Mouse (Mus musculus) forebrain, embryonic 13.5 days (tissue): Measurements from ENCODE around the gene Rbm28. TPM values are rescaled to one million over a fixed set of nuclear protein-coding genes. Genes with fewer than 3 reads are reported as not detected.

Source experiments
- ATAC-seq: fragments of 200-750 bp; cut with Nextera tagmentation; 2 replicates; pipeline ENCODE4 v1.8.0; 2017
- H3K27ac ChIP-seq: fragments of 300-500 bp; sonication (generic); 2 replicates; pipeline ENCODE4 v1.5.1; 2015; ENCODE audit warnings: inconsistent platforms, mild to moderate bottlenecking, moderate library complexity
- H3K27me3 ChIP-seq: fragments of 300-500 bp; sonication (generic); 2 replicates; pipeline ENCODE4 v1.6.1; 2015; ENCODE audit warnings: mild to moderate bottlenecking, inconsistent platforms
- H3K36me3 ChIP-seq: fragments of 300-500 bp; sonication (generic); 2 replicates; pipeline ENCODE4 v1.6.1; 2015; ENCODE audit warnings: mild to moderate bottlenecking, inconsistent platforms; ENCODE audit not compliant: poor library complexity, severe bottlenecking
- H3K4me1 ChIP-seq: fragments of 300-500 bp; sonication (generic); 2 replicates; pipeline ENCODE4 v1.6.1; 2015; ENCODE audit warnings: inconsistent platforms
- H3K4me2 ChIP-seq: fragments of 300-500 bp; sonication (generic); 2 replicates; pipeline ENCODE4 v1.6.1; 2015; ENCODE audit warnings: inconsistent platforms, mild to moderate bottlenecking, moderate library complexity
- H3K4me3 ChIP-seq: fragments of 300-500 bp; sonication (generic); 2 replicates; pipeline ENCODE4 v1.5.1; 2015; ENCODE audit warnings: mild to moderate bottlenecking, inconsistent platforms
- H3K9ac ChIP-seq: fragments of 300-500 bp; sonication (generic); 2 replicates; pipeline ENCODE4 v1.6.1; 2015; ENCODE audit warnings: mild to moderate bottlenecking, inconsistent platforms
- H3K9me3 ChIP-seq: fragments of 300-500 bp; sonication (generic); replicated peaks from 2 replicates; pipeline ENCODE4 v1.6.1; 2016; ENCODE audit warnings: inconsistent platforms
- WGBS: fragments of 180-500 bp; shearing (Covaris S2); methylation state at CpG from one replicate; pipeline ENCODE4 v1.1.7; 2015; 5-methylcytosine and 5-hydroxymethylcytosine counted together
- microRNA-seq: library from miRNA; unstranded; fragments of <30 nt; microRNA quantifications from one replicate; pipeline ENCODE4, GENCODE M21; 2016
- polyA plus RNA-seq: library from polyadenylated mRNA; unstranded; fragments of >200 nt; fragmentation: Nextera tagmentation; extraction: Ambion mirVana; gene quantifications from 2 replicates; pipeline ENCODE4 v1.2.1, GENCODE M21; 2015

The Rbm28 gene
- polyA plus RNA-seq, 1 experiment from 2014 or later, result 46.9 TPM

DNA sequence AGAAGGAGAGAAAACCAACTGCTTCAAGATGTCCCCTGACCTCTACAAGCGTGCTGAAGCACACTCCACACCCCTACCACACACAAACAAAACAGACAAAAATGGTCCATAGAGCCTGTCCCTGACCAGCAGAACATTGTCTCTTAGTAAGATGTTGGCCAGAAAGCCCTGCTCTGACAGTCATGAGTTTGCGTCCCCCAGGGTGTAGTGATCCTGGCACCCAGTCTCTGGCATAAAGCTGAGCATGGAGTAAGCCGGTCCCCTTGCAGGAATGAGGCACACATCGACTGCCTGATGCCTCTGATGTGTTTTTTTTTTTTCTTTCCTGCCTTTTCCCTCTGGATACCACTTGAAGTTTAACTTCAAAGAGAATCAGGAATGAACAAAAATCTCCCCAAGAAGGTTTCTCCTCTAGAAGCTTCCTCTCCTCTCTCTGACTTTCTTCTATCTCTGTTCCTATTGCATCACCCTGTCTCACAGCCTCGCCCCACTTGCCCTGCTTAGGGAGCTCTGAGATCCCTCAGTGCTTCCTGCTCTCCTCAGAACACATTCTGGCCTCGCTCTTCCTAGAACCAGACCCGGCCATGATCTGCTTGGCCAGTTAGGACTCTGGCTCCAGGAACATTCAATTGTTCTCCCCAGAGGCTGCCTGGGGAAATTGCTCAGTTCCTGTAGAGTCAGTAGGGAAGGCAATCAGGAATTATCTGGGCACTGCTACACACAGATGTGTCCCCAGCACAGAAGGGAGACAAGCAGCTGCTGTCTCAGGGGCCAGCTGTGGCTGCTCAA is 76.7 kb downstream of the Rbm28 start:
- H3K4me1 ChIP-seq, result no peaks in the 10 kb centered on the region
- WGBS, result 76% methylated on average over 7 of the region's 7 CpGs
- H3K9ac ChIP-seq, result no peak overlapping the region
- peaks cover 4% of the 10 kb centered on the region; the same call in 1 of the 2 replicates for H3K9me3 ChIP-seq
- no peak overlapping the region for H3K4me2 ChIP-seq
- H3K36me3 ChIP-seq, result no peaks in the 10 kb centered on the region
- no peak overlapping the region for H3K4me3 ChIP-seq
- no peak overlapping the region for H3K27ac ChIP-seq
- no peak for ATAC-seq
- H3K27me3 ChIP-seq, result no peaks in the 10 kb centered on the region

DNA sequence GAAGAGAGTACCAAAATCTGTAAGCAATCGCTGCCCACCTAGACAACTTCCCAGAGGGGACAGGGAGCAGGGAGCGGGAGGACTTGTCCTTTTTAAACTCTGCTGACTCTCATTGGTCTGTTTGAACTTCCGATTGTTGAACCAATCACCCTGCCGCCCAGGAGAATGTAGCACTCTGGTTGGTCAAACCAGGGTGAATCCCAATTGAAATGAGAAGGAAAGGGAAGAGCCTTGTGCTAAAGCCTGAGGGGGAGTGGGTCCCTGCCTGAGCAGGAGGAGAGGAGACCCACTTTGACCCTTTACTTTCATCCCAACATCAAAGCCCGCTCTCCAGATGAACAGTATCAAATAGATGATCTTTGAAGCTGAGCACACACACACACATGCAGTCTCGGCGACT is 80.4 kb downstream of the Rbm28 start:
- no peaks in the 10 kb centered on the region for H3K36me3 ChIP-seq
- ATAC-seq, result no peak
- peaks cover 4% of the 10 kb centered on the region; the same call in 1 of the 2 replicates for H3K4me1 ChIP-seq
- H3K9me3 ChIP-seq, result no peaks in the 10 kb centered on the region
- H3K27ac ChIP-seq, result no peak overlapping the region
- no peak overlapping the region for H3K4me3 ChIP-seq
- H3K9ac ChIP-seq, result no peak overlapping the region
- H3K27me3 ChIP-seq, result 0 out of 2 replicates have a peak, but pooled peaks cover 2% of the 10 kb centered on the region
- no peak overlapping the region for H3K4me2 ChIP-seq
- 68% methylated on average over 7 of the region's 7 CpGs for WGBS

DNA sequence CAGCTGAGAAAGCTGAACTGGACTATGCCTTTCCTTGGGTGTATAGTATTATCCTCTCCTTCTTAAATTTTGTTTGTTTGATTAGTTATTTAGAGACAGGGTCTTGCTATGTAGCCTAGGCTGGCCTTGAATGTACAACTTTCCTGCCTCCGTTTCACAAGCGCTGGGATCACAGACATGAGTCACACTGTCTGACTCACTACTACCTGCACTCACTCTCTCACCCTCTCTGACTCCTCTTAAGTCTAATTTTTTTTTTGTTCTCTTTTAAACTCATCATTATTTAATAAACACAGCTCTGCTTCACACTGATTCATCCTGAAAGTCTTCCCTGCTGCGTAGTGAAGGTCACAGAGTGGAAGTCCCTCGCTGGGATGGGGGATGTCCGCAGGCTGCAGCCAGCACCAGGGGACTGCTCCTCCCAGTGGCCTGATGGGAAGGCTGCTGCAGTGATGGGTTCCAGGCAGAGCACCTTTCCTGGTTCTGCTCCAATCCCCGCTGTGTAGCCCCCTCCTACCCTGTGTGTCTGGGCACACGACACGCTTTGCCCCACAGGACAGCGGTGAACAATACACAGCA is 81.9 kb downstream of the Rbm28 start:
- peaks cover 7% of the 10 kb centered on the region; the same call in 1 of the 2 replicates for H3K4me1 ChIP-seq
- H3K4me3 ChIP-seq, result no peak overlapping the region
- WGBS, result 44% methylated on average over 9 of the region's 9 CpGs
- ATAC-seq, result no peak
- H3K27me3 ChIP-seq, result 0 out of 2 replicates have a peak, but pooled peaks cover 2% of the 10 kb centered on the region
- no peak overlapping the region for H3K4me2 ChIP-seq
- no peaks in the 10 kb centered on the region for H3K9me3 ChIP-seq
- H3K36me3 ChIP-seq, result no peaks in the 10 kb centered on the region
- no peak overlapping the region for H3K9ac ChIP-seq
- H3K27ac ChIP-seq, result no peak overlapping the region

DNA sequence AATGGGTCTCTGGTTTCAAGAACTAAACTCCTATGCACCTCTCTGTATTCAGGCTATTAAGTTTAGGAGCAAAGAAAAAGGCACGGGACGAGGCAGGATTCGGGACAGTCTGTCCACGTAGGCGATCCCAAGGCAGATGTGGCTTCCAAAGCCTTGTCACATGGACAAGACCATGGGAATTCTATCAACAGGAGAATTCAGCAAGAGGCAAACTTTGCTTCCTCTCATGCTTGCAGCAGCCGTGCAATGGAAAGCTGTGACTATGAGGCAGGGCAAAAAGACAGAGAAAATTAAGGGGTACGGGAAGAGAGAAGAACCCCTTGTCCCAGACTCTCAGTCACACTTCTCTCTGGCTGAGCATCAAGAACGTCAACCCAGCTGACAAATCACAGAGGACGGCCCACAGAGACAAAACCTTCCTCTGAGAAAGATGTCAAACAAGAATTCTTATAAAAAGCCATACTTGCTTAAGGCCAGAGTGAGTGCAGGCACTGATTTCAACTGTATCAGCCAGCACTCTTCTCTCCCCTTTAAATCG is 82.9 kb downstream of the Rbm28 start:
- H3K27ac ChIP-seq, result no peak overlapping the region
- 74% methylated on average over 10 of the region's 10 CpGs for WGBS
- H3K4me2 ChIP-seq, result no peak overlapping the region
- H3K36me3 ChIP-seq, result no peaks in the 10 kb centered on the region
- H3K9me3 ChIP-seq, result no peaks in the 10 kb centered on the region
- H3K27me3 ChIP-seq, result 0 out of 2 replicates have a peak, but pooled peaks cover 2% of the 10 kb centered on the region
- H3K4me1 ChIP-seq, result peaks cover 7% of the 10 kb centered on the region; the same call in 1 of the 2 replicates
- no peak for ATAC-seq
- no peak overlapping the region for H3K9ac ChIP-seq
- no peak overlapping the region for H3K4me3 ChIP-seq

DNA sequence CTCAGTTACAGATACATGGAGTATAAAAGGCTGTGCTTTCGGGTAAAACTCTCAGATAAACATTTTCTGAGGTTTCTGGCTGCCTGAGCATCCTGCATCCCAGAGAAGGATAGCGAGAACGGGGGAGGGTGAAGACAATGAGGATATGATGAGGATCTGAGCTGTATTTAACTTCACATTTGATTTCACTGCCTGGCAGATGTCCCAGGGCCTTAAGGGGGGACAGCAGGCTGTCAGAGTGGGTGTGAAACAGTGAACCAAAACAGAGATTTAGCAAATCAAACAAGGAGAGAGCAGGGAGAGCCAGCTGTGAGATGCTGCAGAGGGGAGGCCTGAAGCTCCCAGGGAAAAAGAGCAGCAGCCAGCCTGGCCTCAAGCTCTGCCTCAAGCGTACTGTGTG is 85.5 kb downstream of the Rbm28 start:
- Histone ChIP-seq H3K27me3 (0 out of 2 replicates have a peak, but pooled peaks cover 2% of the 10 kb centered on the region), H3K4me2 (no peak overlapping the region), H3K9me3 (no peaks in the 10 kb centered on the region), H3K4me1 (peaks cover 7% of the 10 kb centered on the region; the same call in 1 of the 2 replicates), H3K36me3 (no peaks in the 10 kb centered on the region), H3K4me3 (no peak overlapping the region), H3K9ac (no peak overlapping the region), H3K27ac (peak overlapping the region; percentile 26; the same call in 1 of the 2 replicates)
- peak; percentile 80 for ATAC-seq
- 61% methylated on average over 4 of the region's 4 CpGs for WGBS

DNA sequence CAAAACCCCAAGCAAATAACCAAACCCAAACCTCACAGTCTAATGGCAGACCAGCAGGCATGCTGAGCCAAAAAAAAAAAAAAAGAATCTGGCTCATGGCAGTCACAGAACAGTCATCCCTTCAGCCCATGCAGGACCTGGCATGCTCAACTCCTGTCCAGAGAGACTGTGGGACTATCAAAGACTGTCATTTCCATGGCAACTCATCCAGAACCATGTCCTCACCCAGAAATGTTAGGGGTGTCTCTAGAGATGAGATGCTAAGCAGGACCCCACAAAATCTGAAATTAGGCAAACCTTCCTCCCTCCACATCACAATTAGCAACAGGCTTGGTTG is 90.7 kb downstream of the Rbm28 start:
- H3K4me2 ChIP-seq, result no peak overlapping the region
- H3K9ac ChIP-seq, result no peak overlapping the region
- no peaks in the 10 kb centered on the region for H3K27me3 ChIP-seq
- no peaks in the 10 kb centered on the region for H3K4me1 ChIP-seq
- no peak overlapping the region for H3K4me3 ChIP-seq
- H3K9me3 ChIP-seq, result no peaks in the 10 kb centered on the region
- H3K36me3 ChIP-seq, result no peaks in the 10 kb centered on the region
- H3K27ac ChIP-seq, result no peak overlapping the region
- no peak for ATAC-seq

Small RNA genes lying within 50 kb of the gene (microRNA-seq; reads per million reads assigned to microRNA genes)
- not detected for gene Gm24303

Other genes starting within 250 kb of the Rbm28 start
- not detected in 2 replicates for gene Lep, start 104.8 kb downstream of the Rbm28 start, polyA plus RNA-seq
- 1.5 and 1.8 TPM in 2 replicates for gene Prrt4, start 14.6 kb upstream of the Rbm28 start, polyA plus RNA-seq
- 37.6 and 39.2 TPM in 2 replicates for gene Impdh1, start 51.4 kb upstream of the Rbm28 start, polyA plus RNA-seq
- gene Hilpda, start 107.5 kb upstream of the Rbm28 start, polyA plus RNA-seq, result 38.3 and 38.6 TPM in 2 replicates
- 0.67 and 0.75 TPM in 2 replicates for gene Fam71f2, start 114.6 kb upstream of the Rbm28 start, polyA plus RNA-seq
- gene Fam71f1, start 154.1 kb upstream of the Rbm28 start, polyA plus RNA-seq, result not detected in 2 replicates
- 163 and 177 TPM in 2 replicates for gene Calu, start 183.1 kb upstream of the Rbm28 start, polyA plus RNA-seq
- 0.44 TPM in 2 replicates for gene Opn1sw, start 223.5 kb upstream of the Rbm28 start, polyA plus RNA-seq
- 34.3 and 37.0 TPM in 2 replicates for gene Ccdc136, start 231.3 kb upstream of the Rbm28 start, polyA plus RNA-seq